Mouse (Mus musculus): ENCODE data around the gene Uba3.

GRCm38 (mm10) chr6:97205439-97205885 is at the start of gene Uba3:
- TF ChIP-seq CTCF (IDR thresholded peaks at IDR 0.05; ENCODE audit: low read depth) (no peak), EP300 (optimal IDR thresholded peaks at IDR 0.05) (no peak)
